Mouse (Mus musculus): Measurements from ENCODE around the gene Dyrk4. TPM values are rescaled to one million over a fixed set of nuclear protein-coding genes. Genes with fewer than 3 reads are reported as not detected.

Gene Dyrk4
- not detected for polyA plus RNA-seq (2017; shearing (Covaris generic))

GRCm38 (mm10) chr6:126921111-126921881, at the start of gene Dyrk4:
Dyrk4 (minus strand) TSS chr6:126921839.

GRCm38 (mm10) chr6:126939487-126940171, 18.0 kb upstream of the Dyrk4 start, which contains the start of the genes Rad51ap1 and D6Wsu163e:
Rad51ap1 (minus strand) TSS chr6:126939587.
D6Wsu163e (plus strand) TSS chr6:126939962.

GRCm38 (mm10) chr6:126852881-126853280, 68.8 kb downstream of the Dyrk4 start, which contains the start of gene Akap3:
Akap3 (plus strand) TSS chr6:126853098.

GRCm38 (mm10) chr6:126848712-126849704, 72.6 kb downstream of the Dyrk4 start, which contains the start of gene Ndufa9:
Ndufa9 (minus strand) TSS chr6:126849136.

Other genes starting within 250 kb of the Dyrk4 start
- not detected for gene Kcna6, start 181.2 kb downstream of the Dyrk4 start, polyA plus RNA-seq (2017; shearing (Covaris generic))
- 114 TPM for gene Ndufa9, start 72.7 kb downstream of the Dyrk4 start, polyA plus RNA-seq (2017; shearing (Covaris generic))
- gene Akap3, start 68.7 kb downstream of the Dyrk4 start, polyA plus RNA-seq (2017; shearing (Covaris generic)) = not detected
- gene Rad51ap1, start 17.7 kb upstream of the Dyrk4 start, polyA plus RNA-seq (2017; shearing (Covaris generic)) = 1.1 TPM
- 8.9 TPM for gene D6Wsu163e, start 18.1 kb upstream of the Dyrk4 start, polyA plus RNA-seq (2017; shearing (Covaris generic))
- gene Fgf6, start 93.7 kb upstream of the Dyrk4 start, polyA plus RNA-seq (2017; shearing (Covaris generic)) = not detected
- gene Fgf23, start 151.1 kb upstream of the Dyrk4 start, polyA plus RNA-seq (2017; shearing (Covaris generic)) = not detected
- 9.3 TPM for gene Tigar, start 187.7 kb upstream of the Dyrk4 start, polyA plus RNA-seq (2017; shearing (Covaris generic))
- gene Ccnd2, start 230.4 kb upstream of the Dyrk4 start, polyA plus RNA-seq (2017; shearing (Covaris generic)) = 769 TPM